Mouse (Mus musculus): Measurements from ENCODE around the gene Tube1.
A peak's percentile ranks its signal among the peaks of the same experiment; 100 is the strongest.

DNA sequence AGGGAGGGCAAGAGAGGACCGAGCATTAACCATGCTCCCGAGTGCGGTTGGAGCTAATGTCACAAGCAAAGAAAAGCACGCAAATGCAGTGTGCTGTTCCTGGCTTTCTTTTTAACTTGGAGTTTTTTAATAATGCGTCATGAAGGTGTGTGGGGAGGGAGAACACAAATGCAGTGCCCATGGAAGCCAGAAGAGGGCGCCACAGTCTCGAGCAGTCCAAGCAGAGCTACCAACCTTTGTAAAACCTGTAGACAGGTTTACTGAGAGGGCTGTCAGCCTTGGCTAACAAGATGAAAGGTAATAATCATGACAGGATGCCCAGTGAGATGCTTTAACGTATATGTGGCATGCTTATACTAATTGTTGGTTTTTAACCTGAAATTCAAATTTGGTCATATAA lies 36.4 kb downstream of the Tube1 start:
- TF ChIP-seq POLR2A (IDR thresholded peaks at IDR 0.05; ENCODE audit: control insufficient read depth, extremely low read depth, insufficient read depth, low read length, poor library complexity) (no peak), CTCF (IDR thresholded peaks at IDR 0.05; ENCODE audit: borderline replicate concordance, control insufficient read depth, extremely low read depth, insufficient read depth, low read length, poor library complexity) (peak; percentile 42; the same call in 1 of the 2 replicates)

Measured in thymus, adult 2 months (tissue).